Mouse (Mus musculus): Measurements from ENCODE around the gene Dbt. TPM values are rescaled to one million over a fixed set of nuclear protein-coding genes. Genes with fewer than 3 reads are reported as not detected.
"Not testable (repeated sequence)": the region's sequence is repeated elsewhere in the genome, so short reads cannot be mapped to it uniquely, and the experiment has no call there.

Dbt gene
- total RNA-seq, 2 experiments from 2014 or later = 0.53 to 1.7 TPM

DNA sequence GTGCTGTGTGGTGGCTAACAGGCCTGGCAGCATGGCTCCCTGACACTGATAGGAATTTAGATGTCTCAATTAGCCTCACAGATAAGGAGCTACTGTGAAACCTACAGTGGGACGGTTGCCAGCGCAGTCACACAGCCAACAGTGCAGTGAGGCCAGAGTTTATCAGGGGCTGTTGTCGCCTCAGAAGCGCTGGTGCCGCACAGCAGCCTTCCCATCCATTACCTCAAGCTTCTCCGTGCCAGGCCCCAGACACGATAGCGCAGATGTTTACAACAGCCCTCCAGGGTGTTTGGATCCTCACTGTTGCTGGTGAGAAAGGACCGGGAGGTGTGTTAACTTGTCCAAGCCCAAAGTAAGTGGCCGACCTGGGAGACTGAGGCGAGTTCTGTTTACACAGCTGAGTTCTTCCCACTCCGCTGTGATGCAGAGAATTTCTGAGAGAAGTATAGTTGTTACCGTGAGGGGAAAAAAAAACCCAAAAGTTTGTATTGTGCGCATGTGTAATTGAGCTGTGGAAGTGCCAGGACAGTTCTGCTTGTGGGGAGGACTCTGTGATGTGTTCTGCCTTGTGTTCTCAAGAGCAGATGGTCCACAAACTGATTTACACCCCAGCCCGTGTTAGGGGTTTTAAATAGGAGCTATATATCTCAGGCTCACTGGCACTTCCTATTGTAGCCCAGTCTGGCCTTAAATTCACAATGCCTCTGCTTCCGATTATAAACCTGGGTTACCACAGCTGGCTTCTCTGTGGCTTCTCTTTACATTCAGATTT lies 23.7 kb downstream of the Dbt start:
- ATAC-seq (replicated peaks; ENCODE audit: low FRiP score, poor library complexity, severe bottlenecking) = peak; percentile 90

DNA sequence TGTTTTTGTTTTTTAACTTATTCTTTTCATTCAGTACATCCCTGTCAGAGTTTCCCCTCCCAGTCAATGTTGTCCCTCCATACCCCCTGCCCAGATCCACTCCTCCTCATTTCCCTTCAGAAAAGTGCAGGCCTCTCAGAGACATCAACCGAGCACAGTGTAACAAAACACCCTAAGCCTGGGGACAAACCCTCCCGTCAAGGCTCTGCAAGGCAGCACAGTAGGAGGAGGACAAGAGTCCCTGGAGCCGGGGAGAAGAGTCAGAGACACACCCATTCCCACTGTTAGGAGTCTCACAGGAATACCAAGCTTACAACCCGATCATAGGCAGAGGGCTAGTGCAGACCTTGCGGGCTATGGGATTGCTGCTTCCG lies 24.3 kb downstream of the Dbt start:
- ATAC-seq (replicated peaks; ENCODE audit: low FRiP score, poor library complexity, severe bottlenecking) = no peak

DNA sequence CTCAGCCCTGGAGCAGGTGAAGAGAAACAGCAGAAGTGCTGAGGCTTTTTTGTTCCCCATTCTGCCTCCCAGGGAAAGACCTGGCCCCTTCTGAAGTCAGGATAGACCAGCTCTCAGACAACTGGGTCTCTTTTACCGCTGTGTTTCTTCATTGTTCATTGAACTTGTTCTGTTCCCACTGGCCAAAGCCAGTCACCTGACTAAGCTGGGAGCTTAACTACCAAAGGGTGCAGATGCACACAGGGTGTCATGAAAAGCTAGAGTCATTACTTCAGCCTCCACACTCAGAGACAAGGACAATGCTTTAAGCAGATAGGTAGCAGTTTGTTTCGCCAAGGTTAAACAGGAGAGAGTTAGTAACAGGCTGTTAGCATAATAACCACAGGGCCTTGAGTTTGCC lies 29.2 kb downstream of the Dbt start:
- 0 out of 2 replicates have a peak, but pooled peaks have one; percentile 21 for ATAC-seq (replicated peaks; ENCODE audit: low FRiP score, poor library complexity, severe bottlenecking)

DNA sequence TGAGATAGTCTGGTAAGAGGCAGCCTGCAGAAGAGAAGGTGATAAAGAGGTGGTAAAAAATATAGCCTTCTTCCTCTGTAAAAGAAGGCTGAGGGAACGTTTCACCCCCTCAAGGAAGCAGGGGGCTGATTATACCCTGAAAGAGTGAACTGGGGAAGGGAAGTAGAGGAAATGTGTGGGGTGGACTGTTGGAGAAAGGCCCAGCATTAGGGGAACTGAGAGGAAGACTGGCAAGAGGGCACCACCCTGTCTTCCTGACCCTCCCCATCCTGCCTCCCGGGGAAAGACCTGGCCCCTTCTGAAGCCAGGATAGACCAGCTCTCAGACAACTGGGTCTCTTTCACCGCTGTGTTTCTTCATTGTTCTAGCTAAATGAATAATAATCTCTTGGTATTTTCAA lies 29.7 kb downstream of the Dbt start:
- no peak for ATAC-seq (replicated peaks; ENCODE audit: low FRiP score, poor library complexity, severe bottlenecking)

DNA sequence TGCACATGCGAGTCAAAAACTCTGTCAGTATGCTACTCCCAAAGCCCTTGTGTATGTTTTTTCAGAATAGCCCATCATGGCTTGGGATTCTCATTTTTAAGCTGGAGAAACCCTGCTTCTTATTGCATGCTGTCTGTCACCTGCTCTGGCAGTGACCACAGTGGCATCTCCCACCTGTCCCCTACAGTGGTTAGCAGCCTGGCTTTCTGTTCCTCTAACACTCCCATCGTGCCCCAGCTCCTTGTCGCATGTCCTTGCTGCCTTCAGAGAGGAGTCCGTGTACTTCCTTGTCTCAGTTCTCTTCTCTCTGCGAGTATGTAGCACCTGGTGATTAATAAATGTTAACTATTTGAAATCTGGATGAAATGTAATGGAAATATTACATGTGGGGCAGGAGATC lies 34.6 kb downstream of the Dbt start:
- no peak for ATAC-seq (replicated peaks; ENCODE audit: low FRiP score, poor library complexity, severe bottlenecking)

DNA sequence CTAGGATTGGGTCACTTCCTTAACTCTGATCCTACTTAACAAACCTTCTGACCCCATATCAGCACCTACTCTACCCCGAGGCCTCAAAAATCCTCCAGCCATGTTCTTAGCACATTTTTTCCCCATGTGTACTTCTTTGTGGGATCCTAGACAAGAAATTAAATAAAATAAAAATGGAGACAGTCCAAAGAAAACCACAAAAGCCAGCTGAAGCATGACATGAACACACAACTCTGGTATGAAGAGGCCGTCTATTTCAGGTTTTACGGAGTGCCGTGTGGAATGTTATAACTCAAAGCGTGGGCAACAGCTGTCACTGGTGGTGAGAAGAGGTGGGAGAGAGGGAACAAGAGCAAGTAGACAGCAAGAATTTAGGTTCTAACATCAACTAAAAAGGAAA lies 38.5 kb downstream of the Dbt start:
- no peak for ATAC-seq (replicated peaks; ENCODE audit: low FRiP score, poor library complexity, severe bottlenecking)

DNA sequence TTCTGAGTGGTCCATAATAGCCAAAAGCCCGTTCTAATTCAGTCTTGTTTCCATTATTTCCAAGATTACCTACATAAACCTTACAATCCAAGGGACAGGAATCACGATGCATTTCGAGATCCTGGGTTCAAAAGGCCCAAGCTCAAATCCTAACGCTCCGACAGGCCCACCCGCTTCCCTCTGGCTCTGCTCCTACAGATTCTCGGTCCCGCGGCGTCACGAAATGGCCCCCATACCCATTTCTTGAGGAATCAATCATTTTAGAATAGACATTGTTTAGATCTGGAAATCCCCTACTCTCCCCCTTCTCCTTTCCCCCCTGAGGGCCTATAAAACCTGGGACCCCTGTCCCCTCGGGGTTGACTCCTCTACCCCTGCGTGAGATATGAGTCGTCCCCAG lies 48.4 kb downstream of the Dbt start:
- ATAC-seq (replicated peaks; ENCODE audit: low FRiP score, poor library complexity, severe bottlenecking) = not testable (repeated sequence)

DNA sequence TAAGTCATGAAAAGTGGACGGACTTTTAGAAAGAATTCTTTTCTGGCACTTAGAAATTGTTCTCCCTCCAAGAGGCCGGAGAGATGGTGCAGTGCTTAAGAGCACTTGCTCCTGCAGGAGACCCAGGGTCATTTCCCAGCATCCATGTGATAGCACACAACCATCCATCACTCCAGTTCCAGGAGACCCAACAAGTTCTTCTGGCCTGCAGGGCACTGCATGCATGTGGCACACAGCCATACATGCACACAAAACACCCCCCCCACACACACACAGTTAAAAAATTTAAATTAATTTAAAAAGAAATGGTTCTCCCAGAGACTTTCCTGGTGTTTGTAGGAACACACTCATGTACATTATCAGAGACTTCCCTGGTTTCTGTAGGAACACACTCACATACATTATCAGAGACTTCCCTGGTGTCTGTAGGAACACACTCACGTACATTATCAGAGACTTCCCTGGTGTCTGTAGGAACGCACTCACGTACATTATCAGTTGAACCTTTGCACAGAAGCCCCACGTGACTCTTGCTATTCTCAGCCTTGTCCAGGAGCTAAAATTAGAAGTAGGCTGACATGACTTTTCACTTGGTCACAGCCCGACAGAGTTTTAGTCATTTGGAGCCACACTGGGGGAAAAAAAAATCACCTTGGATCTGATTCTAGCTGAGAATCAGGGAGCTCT lies 49.7 kb downstream of the Dbt start, which contains the start of gene Lrrc39:
TSS of gene Lrrc39 (plus strand) at position 566 of the 687 bp plus-strand sequence.
- peak; percentile 97 for ATAC-seq (replicated peaks; ENCODE audit: low FRiP score, poor library complexity, severe bottlenecking)

DNA sequence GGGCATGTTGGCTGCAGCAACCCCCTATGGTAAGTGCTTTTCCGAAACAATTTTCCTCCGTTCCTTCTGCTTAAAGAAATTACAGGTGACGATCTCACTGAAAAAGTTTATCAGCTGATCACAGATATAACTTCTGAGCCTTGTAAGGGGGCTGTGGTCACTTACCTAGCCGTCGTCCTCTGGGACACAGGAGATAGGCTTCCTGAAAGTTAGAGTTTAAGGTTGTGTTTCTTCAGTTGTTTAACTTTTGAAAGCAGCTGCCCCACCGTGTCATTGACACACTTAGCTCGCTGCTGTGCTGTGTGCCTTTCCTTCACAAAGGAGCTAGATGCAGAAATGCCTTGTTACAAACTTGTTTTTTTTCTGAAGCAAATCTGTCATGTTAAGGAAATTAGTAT lies 50.2 kb downstream of the Dbt start:
- peak; percentile 55 for ATAC-seq (replicated peaks; ENCODE audit: low FRiP score, poor library complexity, severe bottlenecking)

DNA sequence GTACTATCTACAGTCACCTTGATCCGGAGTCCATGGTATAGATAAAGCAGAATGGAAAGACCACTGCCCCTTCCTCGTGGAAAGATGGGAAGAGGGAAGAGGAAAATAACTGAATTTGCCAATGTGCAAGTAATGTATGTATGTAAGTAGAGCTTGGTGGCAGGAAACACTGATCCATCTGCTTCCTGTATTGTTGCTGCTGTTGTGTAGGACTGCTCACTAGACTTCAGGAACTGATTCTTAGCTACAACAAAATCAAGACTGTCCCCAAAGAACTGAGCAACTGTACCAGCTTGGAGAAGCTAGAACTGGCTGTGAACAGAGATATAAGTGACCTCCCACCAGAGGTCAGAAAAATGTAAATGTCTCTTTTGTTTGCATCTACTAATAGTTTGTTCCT lies 57.8 kb downstream of the Dbt start:
- no peak for ATAC-seq (replicated peaks; ENCODE audit: low FRiP score, poor library complexity, severe bottlenecking)

DNA sequence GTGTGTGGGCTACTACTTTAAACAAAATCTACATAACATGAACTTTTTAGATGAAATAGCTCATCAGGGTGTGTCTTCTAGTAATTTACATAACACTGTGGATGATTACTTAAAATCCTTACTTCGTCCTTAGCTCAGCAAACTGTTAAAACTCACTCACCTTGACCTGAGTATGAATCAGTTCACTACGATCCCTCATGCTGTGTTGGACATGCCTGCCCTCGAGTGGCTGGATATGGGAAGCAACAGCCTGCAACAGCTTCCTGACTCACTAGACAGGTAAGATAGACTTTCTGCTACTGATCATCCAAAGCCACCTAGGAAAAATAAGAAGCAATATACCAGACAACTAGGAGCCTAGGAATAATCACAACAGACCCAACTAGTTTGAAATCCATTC lies 64.4 kb downstream of the Dbt start:
- ATAC-seq (replicated peaks; ENCODE audit: low FRiP score, poor library complexity, severe bottlenecking) = 0 out of 2 replicates have a peak, but pooled peaks have one; percentile 19

DNA sequence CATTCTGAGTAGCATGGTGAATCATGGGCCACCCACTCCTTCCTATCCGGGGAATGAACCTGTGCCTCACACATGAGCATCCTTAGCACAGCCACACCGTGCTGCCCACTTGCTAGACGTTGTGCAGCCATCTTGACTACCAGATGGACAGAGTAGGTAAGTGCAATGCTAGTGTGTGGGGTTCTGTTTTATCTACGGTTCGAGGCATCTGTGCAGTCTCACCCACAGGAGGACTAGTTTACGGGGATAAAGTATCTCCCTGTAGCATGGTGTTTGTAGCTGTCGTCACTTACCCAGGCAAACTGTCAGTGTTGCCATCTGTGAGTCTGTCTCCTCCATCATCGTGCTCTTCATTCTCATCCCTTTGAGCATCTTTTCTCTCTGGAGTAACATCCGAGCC lies 69.3 kb downstream of the Dbt start:
- ATAC-seq (replicated peaks; ENCODE audit: low FRiP score, poor library complexity, severe bottlenecking) = no peak

DNA sequence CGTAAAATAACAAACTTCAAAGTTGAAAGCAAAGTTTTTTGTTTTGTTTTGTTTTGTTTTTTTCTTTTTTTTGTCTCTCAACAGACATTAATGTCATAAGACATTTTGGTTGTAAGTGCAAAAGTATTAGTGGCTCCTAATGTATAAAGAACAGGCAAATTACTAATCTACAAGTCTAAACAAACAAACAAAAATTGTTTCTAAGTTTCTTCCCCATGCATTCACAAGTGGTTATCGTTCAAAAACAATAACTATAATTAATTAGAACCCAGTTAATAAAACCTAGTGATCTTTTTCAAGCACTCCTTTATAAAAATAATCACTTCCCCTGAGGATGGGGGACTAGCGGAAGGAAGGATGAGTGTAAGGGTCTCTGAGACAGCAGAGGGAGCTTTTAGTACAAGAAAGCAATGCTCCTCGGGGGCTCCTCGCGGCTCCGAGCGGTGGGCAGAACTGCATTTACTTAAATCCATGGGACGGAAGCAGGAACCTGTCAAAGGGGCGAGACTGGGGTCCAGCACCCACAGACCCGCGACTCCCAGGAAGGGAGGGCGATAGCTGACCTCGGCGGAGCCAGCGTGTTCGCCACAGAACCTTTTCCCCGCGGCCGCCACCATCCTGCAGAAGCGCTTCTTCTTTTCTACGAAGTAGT lies 81.3 kb downstream of the Dbt start:
- peak; percentile 64 for ATAC-seq (replicated peaks; ENCODE audit: low FRiP score, poor library complexity, severe bottlenecking)

DNA sequence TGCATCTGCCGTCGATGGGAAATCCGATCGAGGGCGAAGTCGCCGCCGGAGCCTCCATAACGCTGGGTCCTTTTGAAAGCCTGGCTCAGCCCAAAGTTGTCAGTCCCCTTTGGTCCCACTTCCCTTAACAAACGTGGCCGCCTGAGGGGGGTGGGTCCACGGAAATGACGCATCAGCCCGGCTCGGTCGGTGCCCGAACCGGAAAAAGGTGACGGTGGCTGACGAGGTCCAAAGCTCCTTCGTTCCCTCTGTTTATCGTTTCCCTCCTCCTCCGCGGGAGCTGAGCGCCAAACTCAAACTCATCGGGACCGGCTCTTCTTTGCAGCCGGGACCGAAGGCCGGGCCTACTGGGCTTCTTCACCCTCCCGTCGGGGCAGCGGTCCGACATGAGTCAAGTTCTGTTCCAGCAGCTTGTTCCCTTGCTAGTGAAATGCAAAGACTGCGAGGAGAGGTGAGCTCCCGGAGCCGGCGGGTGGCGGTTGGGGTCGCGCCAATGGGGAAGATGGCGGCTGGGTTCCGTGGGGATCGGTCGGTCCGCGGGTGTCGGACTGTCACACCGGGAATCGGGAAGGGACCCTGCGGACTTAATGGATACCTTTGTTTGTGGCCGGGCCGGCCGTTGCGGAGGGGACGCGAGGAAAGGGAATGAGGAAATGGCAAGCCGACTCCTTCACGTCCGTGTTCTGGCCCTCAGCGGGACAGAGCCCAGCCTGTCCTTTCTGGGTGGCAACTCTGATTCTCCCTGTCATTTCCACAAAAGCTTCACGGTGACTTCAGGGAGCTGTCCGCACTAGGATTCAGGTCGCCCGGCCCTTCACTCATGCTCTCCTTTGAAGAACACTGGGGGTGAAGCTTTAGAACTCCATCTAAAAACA lies 82.1 kb downstream of the Dbt start, which contains the start of gene Sass6:
TSS of gene Sass6 (plus strand) at position 255 of the 875 bp plus-strand sequence.
- peak; percentile 94 for ATAC-seq (replicated peaks; ENCODE audit: low FRiP score, poor library complexity, severe bottlenecking)

DNA sequence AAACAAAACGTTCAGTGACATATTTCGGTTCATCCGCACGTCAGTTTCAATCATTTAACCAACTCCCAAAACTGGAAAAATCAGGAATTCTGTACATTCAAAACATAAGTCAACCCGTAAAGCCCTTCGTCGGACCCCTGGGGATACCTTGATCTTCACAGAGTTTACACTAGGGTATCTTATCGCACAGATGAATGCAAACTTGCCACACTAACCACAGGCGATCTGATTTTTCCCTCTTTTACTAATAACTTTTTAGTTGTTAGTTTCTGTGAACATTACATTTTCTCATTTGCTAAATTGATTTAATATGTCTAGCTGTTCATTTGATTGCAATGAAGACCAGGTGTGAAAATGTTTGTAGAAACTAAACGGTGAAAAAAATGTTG lies 82.7 kb downstream of the Dbt start:
- no peak for ATAC-seq (replicated peaks; ENCODE audit: low FRiP score, poor library complexity, severe bottlenecking)

Other genes starting within 250 kb of the Dbt start
- 18.4 and 25.6 TPM in 2 replicates for gene Cdc14a, start 89.0 kb upstream of the Dbt start, total RNA-seq (2015; ENCODE audit: low replicate concordance)
- gene Cdc14a, start 89.0 kb upstream of the Dbt start, total RNA-seq (2017; ENCODE audit: low replicate concordance) = 23.5 and 28.5 TPM in 2 replicates
- 16.8 and 19.1 TPM in 2 replicates for gene Rtca, start 4.9 kb upstream of the Dbt start, total RNA-seq (2015; ENCODE audit: low replicate concordance)
- 9.0 and 10.9 TPM in 2 replicates for gene Rtca, start 4.9 kb upstream of the Dbt start, total RNA-seq (2017; ENCODE audit: low replicate concordance)
- 19.5 and 37.7 TPM in 2 replicates for gene Lrrc39, start 49.9 kb downstream of the Dbt start, total RNA-seq (2015; ENCODE audit: low replicate concordance)
- gene Lrrc39, start 49.9 kb downstream of the Dbt start, total RNA-seq (2017; ENCODE audit: low replicate concordance) = 18.2 and 21.9 TPM in 2 replicates
- gene Sass6, start 81.9 kb downstream of the Dbt start, total RNA-seq (2015; ENCODE audit: low replicate concordance) = 62.7 and 75.9 TPM in 2 replicates
- 118 and 120 TPM in 2 replicates for gene Sass6, start 81.9 kb downstream of the Dbt start, total RNA-seq (2017; ENCODE audit: low replicate concordance)
- 4.2 and 4.3 TPM in 2 replicates for gene Trmt13, start 101.5 kb downstream of the Dbt start, total RNA-seq (2015; ENCODE audit: low replicate concordance)
- 17.5 and 22.0 TPM in 2 replicates for gene Trmt13, start 101.5 kb downstream of the Dbt start, total RNA-seq (2017; ENCODE audit: low replicate concordance)
- gene Mfsd14a, start 149.6 kb downstream of the Dbt start, total RNA-seq (2015; ENCODE audit: low replicate concordance) = 23.8 and 27.2 TPM in 2 replicates
- 40.2 and 42.2 TPM in 2 replicates for gene Mfsd14a, start 149.6 kb downstream of the Dbt start, total RNA-seq (2017; ENCODE audit: low replicate concordance)
- not detected in 2 replicates for gene Gm43191, start 168.2 kb downstream of the Dbt start, total RNA-seq (2015; ENCODE audit: low replicate concordance)
- not detected in 2 replicates for gene Gm43191, start 168.2 kb downstream of the Dbt start, total RNA-seq (2017; ENCODE audit: low replicate concordance)
- 15.9 and 19.8 TPM in 2 replicates for gene Slc35a3, start 199.8 kb downstream of the Dbt start, total RNA-seq (2015; ENCODE audit: low replicate concordance)
- gene Slc35a3, start 199.8 kb downstream of the Dbt start, total RNA-seq (2017; ENCODE audit: low replicate concordance) = 28.3 and 37.6 TPM in 2 replicates

Measured in erythroid progenitor cell, adult 5-6 weeks (primary cell).